Mouse (Mus musculus) embryo, embryonic 10 days (tissue): ENCODE data around the gene 2310061I04Rik.
A peak's percentile ranks its signal among the peaks of the same experiment; 100 is the strongest.
"Not testable (repeated sequence)": the region's sequence is repeated elsewhere in the genome, so short reads cannot be mapped to it uniquely, and the experiment has no call there.

Experiments used
- DNase-seq: peaks from one replicate; pipeline ENCODE4 v3.0.0-alpha.2; 2015; ENCODE audit warnings: low spot score

The 2310061I04Rik gene

GRCm38 (mm10) chr17:35896781-35897643 lies at the start of gene 2310061I04Rik:
Gene 2310061I04Rik, minus strand, starts transcription at chr17:35897431.
- DNase-seq: peak; percentile 88

DNA sequence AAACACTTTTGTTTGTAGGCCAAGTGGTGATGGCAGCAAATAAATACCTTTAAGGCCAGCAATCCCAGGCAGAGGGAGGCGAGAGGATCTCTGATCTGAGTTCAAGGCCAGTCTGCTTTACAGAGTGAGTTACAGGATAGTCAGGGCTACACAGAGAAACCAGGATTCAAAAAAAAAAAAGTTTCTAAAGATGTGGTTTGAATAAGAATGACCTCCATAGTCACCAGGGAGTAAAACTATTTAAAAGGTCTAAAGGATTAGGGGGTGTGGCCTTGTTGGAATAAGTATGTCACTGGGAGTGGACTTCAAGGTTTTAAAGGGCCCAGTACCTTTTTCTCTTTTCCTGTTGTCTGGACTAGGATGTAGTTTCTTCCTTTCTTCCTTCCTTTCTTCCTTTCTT lies 42.7 kb upstream of the 2310061I04Rik start:
- no peak for DNase-seq

GRCm38 (mm10) chr17:35939108-35939507 lies 41.9 kb upstream of the 2310061I04Rik start:
- no peak for DNase-seq

- DNase-seq: peak; percentile 79
Measured at GRCm38 (mm10) chr17:35937700-35938348, 40.6 kb upstream of the 2310061I04Rik start.

DNA sequence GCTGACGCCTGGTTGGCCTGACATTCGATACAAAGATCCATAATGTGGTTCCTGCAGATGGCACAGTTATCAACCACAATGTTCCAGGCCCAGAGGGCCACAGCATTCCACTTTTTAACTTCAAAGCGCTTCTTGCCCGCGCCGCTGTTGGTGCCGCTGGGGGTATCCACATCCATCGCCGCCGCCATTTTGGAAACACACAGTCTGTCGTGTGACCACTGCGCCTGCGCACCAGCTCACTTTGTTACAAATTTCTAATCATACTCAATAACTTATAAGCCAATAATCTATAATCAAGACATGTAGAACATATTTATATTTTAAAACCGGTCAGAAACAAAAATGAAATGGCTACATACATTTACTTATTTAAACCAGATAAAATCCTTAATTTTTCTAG lies 38.5 kb upstream of the 2310061I04Rik start:
- not testable (repeated sequence) for DNase-seq

- DNase-seq: no peak
Measured at GRCm38 (mm10) chr17:35932608-35933007, 35.4 kb upstream of the 2310061I04Rik start.

DNA sequence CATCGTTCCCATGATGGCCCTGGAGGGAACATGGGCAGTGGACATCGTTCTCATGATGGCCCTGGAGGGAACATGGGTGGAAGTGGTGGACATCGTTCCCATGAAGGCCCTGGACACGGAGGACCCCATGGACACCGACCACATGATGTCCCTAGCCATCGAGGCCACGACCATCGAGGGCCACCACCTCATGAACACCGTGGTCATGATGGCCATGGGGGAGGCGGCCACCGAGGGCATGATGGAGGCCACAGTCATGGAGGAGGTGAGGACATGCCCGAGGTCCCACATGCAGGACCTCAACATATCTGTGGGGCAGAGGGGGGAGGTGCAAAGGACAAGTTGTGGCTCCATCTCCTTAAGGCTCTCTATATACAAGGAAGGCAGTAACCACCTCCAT lies 33.4 kb upstream of the 2310061I04Rik start:
- no peak for DNase-seq

DNA sequence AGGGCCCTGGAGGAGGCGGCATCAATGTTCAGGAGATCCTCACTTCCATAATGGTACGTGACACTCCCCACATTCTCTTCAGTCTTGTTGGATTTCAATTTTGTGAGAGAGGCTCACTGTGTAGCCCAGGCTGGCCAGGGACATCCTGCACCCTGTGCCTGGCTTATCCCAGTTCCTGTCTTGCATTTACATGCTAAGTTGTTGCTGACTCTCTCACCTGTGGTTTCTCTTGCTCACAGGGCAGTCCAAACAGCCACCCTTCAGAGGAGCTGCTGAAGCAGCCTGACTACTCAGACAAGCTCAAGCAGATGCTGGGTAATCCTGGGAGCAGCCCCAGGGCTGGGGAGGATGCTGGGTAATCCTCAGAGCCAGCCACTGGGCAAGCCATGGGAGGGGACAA lies 32.3 kb upstream of the 2310061I04Rik start:
- DNase-seq: no peak

- no peak for DNase-seq
Measured at GRCm38 (mm10) chr17:35927471-35927870, 30.2 kb upstream of the 2310061I04Rik start.

DNA sequence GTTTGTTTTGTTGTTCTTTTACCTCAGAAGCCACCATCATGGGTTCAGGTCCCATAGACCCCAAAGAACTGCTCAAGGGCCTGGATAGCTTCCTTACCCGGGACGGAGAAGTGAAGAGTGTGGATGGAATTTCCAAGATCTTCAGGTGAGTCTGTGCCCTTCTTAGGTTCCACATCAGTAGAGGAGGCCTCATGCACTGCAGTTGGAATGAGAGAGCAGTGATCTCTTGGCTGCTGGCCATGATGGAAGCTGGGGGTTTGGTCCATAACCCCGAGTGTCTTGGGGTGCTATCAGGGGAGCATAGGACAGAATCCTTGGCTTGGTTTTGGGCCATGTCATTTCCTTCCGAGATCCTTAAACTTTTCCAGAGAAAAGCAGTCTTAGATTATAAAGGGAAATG lies 26.1 kb upstream of the 2310061I04Rik start:
- no peak for DNase-seq

DNA sequence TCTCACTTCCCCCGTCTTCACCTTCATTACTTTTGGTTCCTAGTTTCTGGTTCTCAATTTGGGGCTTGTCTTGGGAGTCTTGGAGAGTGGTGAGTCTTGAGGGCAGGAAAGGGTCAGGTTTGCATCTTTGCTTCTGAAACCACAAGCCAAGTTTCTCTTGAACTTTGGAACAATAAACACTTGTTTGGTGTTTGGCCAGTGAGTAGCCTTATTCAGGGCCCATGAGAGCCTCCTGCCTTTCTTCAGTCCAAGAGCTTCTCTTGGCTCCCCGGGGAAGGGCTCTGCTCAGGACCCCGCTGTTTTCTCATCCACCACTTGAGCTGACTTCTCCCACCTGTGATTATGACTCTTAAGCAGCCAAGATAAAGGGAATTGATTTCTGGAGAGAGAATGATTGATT lies 25.3 kb upstream of the 2310061I04Rik start:
- no peak for DNase-seq

DNA sequence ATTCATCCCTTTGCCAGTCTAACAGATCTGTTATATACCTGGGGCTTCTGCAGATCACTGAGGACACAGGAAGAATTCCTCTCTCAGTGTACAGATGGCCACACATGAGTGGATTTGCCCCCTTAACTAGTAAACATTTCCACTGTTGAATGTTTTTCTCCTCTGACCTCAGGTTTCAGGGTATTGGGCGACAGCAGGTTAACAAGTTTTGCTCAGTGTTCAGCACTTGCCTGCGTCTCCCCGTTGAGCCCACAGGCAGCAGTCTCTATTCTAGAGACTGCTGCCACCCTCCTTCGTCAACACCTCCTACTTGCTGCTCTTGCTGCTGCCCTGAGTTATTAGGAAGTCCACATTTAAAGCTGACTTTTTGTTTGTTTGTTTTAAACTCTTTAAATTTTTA lies 24.5 kb upstream of the 2310061I04Rik start:
- DNase-seq: no peak

- DNase-seq: peak; percentile 71
Measured at GRCm38 (mm10) chr17:35920862-35921562, 23.8 kb upstream of the 2310061I04Rik start.

GRCm38 (mm10) chr17:35920384-35920783 lies 23.2 kb upstream of the 2310061I04Rik start:
- DNase-seq: no peak

- DNase-seq: no peak
Measured at GRCm38 (mm10) chr17:35919864-35920301, 22.7 kb upstream of the 2310061I04Rik start.

DNA sequence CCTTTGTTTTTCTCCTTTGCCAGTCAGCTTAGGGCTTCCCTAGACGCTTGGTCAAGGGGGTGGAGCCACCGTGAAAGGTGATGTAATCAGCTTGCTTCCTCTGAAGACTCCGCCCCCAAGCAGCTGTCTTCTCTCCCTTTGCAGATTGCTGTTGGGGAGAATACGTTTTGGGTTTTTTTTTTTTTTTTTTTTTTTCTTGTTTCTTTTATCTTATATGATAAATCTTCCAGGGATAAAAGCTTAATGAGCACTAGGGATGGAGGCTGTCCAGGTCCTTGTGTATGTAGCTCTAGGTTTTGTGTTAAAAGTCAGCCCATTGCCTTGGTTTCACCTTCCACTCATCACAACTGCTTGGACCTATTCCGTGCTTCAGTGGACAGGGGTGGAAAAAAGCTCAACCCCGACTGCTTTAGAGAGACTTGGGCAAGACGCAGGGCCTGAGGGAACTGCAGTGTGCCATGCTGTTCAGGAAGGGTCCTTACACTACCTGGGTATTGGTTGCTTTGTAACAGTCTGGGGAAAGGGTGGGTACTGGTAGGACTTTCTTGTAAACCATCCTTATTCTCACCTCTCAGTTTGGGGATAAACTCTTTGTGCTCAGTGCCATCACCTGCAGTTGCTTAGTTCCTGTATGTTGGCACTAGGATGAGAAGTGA lies 22.0 kb upstream of the 2310061I04Rik start:
- peak; percentile 97 for DNase-seq

DNA sequence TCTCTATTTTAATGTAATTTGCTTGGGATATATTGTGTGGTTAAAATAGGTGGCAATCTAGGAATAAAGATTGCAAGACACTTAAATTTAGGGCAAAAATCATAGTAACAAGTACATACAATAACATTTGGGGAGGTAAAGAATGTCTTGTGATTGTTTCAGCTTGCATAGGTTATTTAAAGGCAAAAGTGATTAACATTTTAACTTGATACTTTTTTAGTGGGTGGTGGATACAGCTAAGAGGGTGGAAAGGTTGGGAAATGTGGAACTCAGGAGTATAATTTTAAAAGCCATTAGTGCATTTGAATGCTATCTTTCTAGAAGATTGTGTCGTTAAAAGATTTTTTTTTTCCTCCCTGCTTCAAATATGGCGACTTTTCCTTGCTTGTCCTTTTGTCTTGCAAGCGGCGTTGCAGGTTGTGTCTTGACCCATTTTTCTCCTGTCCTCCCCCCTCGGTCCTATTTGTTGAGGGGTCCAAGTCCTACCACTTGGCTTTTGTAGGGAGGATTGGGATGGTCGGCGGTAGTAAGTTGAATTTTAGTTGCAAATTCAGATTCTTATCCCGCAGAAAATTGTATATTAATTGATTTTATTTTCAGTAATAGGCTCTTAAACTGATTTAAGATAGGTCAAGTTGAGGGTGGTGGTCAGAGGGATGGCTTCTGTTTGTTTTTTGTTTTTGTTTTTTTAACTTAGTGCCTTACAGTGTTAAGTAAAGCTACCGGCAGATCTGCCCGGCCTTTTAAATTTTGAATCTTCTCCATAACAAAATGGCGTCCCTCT lies 21.2 kb upstream of the 2310061I04Rik start:
- DNase-seq: peak; percentile 61

GRCm38 (mm10) chr17:35917463-35918251 lies 20.4 kb upstream of the 2310061I04Rik start:
- peak; percentile 64 for DNase-seq

GRCm38 (mm10) chr17:35917143-35917462 lies 19.9 kb upstream of the 2310061I04Rik start:
- DNase-seq: peak; percentile 40

DNA sequence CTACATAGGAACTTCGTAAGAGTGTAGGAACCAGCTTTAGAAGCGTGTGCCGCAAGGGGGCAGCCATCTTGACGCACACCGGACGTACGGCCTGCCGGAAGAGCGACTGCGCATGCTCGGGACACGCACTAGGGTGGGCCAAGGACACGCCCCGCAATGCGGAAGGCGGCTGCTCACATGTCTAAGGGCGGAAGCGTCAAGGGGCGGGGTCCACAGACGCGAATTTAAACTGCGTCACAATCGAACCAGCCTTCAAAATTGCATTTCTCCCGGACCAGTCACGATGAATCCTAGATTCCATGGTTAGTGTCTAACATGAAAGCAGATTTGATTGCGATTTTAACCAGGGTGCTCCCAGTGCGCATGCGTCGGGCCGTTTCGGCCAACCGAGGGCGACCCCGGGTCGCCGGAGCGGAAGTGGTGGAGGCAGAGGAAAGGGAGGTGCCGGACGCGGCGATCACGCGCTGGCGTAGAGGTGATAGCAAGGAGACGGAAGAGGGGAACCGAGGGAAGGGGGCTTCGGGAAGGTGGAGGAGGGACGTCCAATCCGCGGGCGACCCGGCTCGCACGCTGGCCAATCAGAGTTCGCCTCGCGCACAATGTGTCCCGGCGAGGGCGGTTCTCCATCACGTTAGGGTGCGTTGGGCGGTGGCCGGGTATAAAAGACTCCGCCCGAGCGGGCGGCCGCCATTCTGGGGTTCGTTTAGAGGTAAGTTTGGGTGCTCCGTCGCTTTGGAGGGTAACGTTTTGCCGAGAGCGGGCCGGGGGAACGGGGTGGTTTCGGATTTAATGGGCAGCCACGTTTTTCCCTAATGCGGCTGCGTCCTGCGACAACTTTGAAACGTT lies 19.3 kb upstream of the 2310061I04Rik start, which contains the start of the genes Mrps18b and Ppp1r10:
Gene Mrps18b (minus strand): TSS at position 93 of the 846 bp plus-strand sequence.
Gene Ppp1r10 (plus strand): TSS at position 138 of the 846 bp plus-strand sequence.
- DNase-seq: peak; percentile 100
